Mouse (Mus musculus) kidney, postnatal 36 days (tissue): Measurements from ENCODE around the gene 2310002L09Rik.
"Not testable (repeated sequence)": the region's sequence is repeated elsewhere in the genome, so short reads cannot be mapped to it uniquely, and the experiment has no call there.

Experiments
- DNase-seq, 2 experiments: peaks; one replicate each; pipeline ENCODE4 v3.0.0; 2021 to 2022; ENCODE audit warnings: mixed read lengths in 2 of 2

Gene 2310002L09Rik

GRCm38 (mm10) chr4:73950375-73950896 lies at the start of gene 2310002L09Rik:
Gene 2310002L09Rik, minus strand, starts transcription at chr4:73950846.
- DNase-seq = no peak

- DNase-seq = no peak
Observed at GRCm38 (mm10) chr4:73980454-73980853, 29.8 kb upstream of the 2310002L09Rik start.

GRCm38 (mm10) chr4:73920660-73921059 lies 30.0 kb downstream of the 2310002L09Rik start, which contains the start of gene Gm11756:
Gene Gm11756, minus strand, starts transcription at chr4:73920760.
- DNase-seq = not testable (repeated sequence)

- not testable (repeated sequence) for DNase-seq
Observed at GRCm38 (mm10) chr4:73905853-73906252, 44.8 kb downstream of the 2310002L09Rik start, which contains the start of gene Gm13871. Gene Gm13871, minus strand, starts transcription at chr4:73905953.

- DNase-seq = not testable (repeated sequence)
Observed at GRCm38 (mm10) chr4:73891012-73891411, 59.6 kb downstream of the 2310002L09Rik start, which contains the start of gene Gm11757. Gene Gm11757, minus strand, starts transcription at chr4:73891112.
